Mouse (Mus musculus) embryo, embryonic 10.5 days (tissue): ENCODE measurements around the gene Zbtb2.

Source experiments
- DNase-seq: peaks from one replicate; pipeline ENCODE4 v3.0.0-alpha.2; 2015; ENCODE audit warnings: low spot score

The Zbtb2 gene

GRCm38 (mm10) chr10:4334039-4334683 lies 53.7 kb downstream of the Zbtb2 start:
- peak; percentile 86 for DNase-seq

GRCm38 (mm10) chr10:4333319-4333718 lies 54.6 kb downstream of the Zbtb2 start:
- peak; percentile 79 for DNase-seq

GRCm38 (mm10) chr10:4332228-4332979 lies 55.5 kb downstream of the Zbtb2 start:
- peak; percentile 53 for DNase-seq

- no peak for DNase-seq
Measured at GRCm38 (mm10) chr10:4327716-4328115, 60.2 kb downstream of the Zbtb2 start.

- DNase-seq: no peak
Measured at GRCm38 (mm10) chr10:4325562-4325961, 62.3 kb downstream of the Zbtb2 start.

- DNase-seq: no peak
Measured at GRCm38 (mm10) chr10:4323885-4324284, 64.0 kb downstream of the Zbtb2 start.
